Mouse (Mus musculus) heart, postnatal 0 days (tissue): ENCODE measurements at regions not wholly inside any gene's neighbourhood (a gene's known extent, or its start where the extent isn't known, plus 50 kb on each side); places are given as distances from the start of the nearest gene placed in this dataset.

Experiments used
- CTCF ChIP-seq: IDR thresholded peaks from 2 replicates; pipeline ENCODE4 v1.5.1; 2016; ENCODE audit warnings: antibody characterized with exemption, control low read depth, low read depth
- EP300 ChIP-seq: IDR thresholded peaks from 2 replicates; pipeline ENCODE4 v1.6.1; 2016; ENCODE audit warnings: antibody characterized with exemption, low read depth

- TF ChIP-seq CTCF (no peak), EP300 (no peak)
These were observed 207.4 kb upstream of the Kdm8 start for GRCm38 (mm10) chr7:125237026-125237425.
